Mouse (Mus musculus): ENCODE data around the gene Irf2bpl. TPM values are rescaled to one million over a fixed set of nuclear protein-coding genes. Genes with fewer than 3 reads are reported as not detected.
A peak's percentile ranks its signal among the peaks of the same experiment; 100 is the strongest.

The Irf2bpl gene
- total and polyA plus RNA-seq, 3 experiments = 7.0 to 19.6 (median 12.1) TPM

- Histone ChIP-seq H3K9me3 (replicated peaks; ENCODE audit: low read length) (peaks cover 18% of the 10 kb centered on the region), H3K4me3 (replicated peaks in 1 of 3; ENCODE audit: low read depth in 2 of 3, low read length in 2 of 3, poor library complexity in 1 of 3) (no peak overlapping the region), H3K4me1 (ENCODE audit: control insufficient read depth in 1 of 2, insufficient read depth in 2 of 2) (peaks cover 0 to 5% of the 10 kb centered on the region in 2 experiments; a peak in 1 of 4 replicates), H3K4me2 (ENCODE audit: insufficient read depth, low read depth, poor library complexity, severe bottlenecking) (no peak overlapping the region), H3K27me3 (replicated peaks) (no peaks in the 10 kb centered on the region), H3K36me3 (replicated peaks in 1 of 2; ENCODE audit: control insufficient read depth in 1 of 2, insufficient read depth in 1 of 2, low read length in 1 of 2) (no peaks in the 10 kb centered on the region), H3K27ac (ENCODE audit: insufficient read depth, low read depth) (no peak overlapping the region), H3K79me2 (replicated peaks; ENCODE audit: control insufficient read depth, extremely low read depth, insufficient read depth, poor library complexity, severe bottlenecking) (no peaks in the 10 kb centered on the region), H3K9ac (ENCODE audit: insufficient read depth, low read depth) (no peak overlapping the region)
- dilution Hi-C loops (cut with MboI; ENCODE audit: extremely low pct_ligation_motif_present, extremely low pct_unique_long_range_greater_than_20kb, low sequenced_read_pairs) = no loop called here
- in situ Hi-C loops (cut with MboI; ENCODE audit: low pct_ligation_motif_present, low pct_unique_long_range_greater_than_20kb, low sequenced_read_pairs) = loop anchor here (10.0 kb wide), 1 partner anchor 157 kb away; no protein-coding TSS in a partner anchor
- no peak for DNase-seq (ENCODE audit: extremely low read depth)
- TF ChIP-seq NRF1 (IDR thresholded peaks at IDR 0.05; ENCODE audit: low read depth, low read length) (no peak), SMC3 (IDR thresholded peaks at IDR 0.05; ENCODE audit: low read depth, low read length) (no peak)
Measured at GRCm38 (mm10) chr12:86931919-86932574, 47.4 kb upstream of the Irf2bpl start.

GRCm38 (mm10) chr12:86930934-86931729, 46.5 kb upstream of the Irf2bpl start:
- Histone ChIP-seq H3K27ac (ENCODE audit: insufficient read depth, low read depth) (no peak overlapping the region), H3K4me2 (ENCODE audit: insufficient read depth, low read depth, poor library complexity, severe bottlenecking) (no peak overlapping the region)

GRCm38 (mm10) chr12:86923837-86924236, 39.2 kb upstream of the Irf2bpl start:
- no peaks in the 10 kb centered on the region for H3K79me2 ChIP-seq (replicated peaks; ENCODE audit: control insufficient read depth, extremely low read depth, insufficient read depth, poor library complexity, severe bottlenecking)
- in situ Hi-C loops (cut with MboI; ENCODE audit: low pct_ligation_motif_present, low pct_unique_long_range_greater_than_20kb, low sequenced_read_pairs) (no loop called here), dilution Hi-C loops (cut with MboI; ENCODE audit: extremely low pct_ligation_motif_present, extremely low pct_unique_long_range_greater_than_20kb, low sequenced_read_pairs) (no loop called here)
- H3K4me2 ChIP-seq (ENCODE audit: insufficient read depth, low read depth, poor library complexity, severe bottlenecking) = no peak overlapping the region
- DNase-seq (ENCODE audit: extremely low read depth) = peak; percentile 84
- H3K36me3 ChIP-seq (replicated peaks in 1 of 2; ENCODE audit: control insufficient read depth in 1 of 2, insufficient read depth in 1 of 2, low read length in 1 of 2) = no peaks in the 10 kb centered on the region
- H3K9me3 ChIP-seq (replicated peaks; ENCODE audit: low read length) = peaks cover 10% of the 10 kb centered on the region
- no peaks in the 10 kb centered on the region for H3K27me3 ChIP-seq (replicated peaks)
- H3K27ac ChIP-seq (ENCODE audit: insufficient read depth, low read depth) = no peak overlapping the region
- no peak overlapping the region for H3K9ac ChIP-seq (ENCODE audit: insufficient read depth, low read depth)
- no peak overlapping the region for H3K4me3 ChIP-seq (replicated peaks in 1 of 3; ENCODE audit: low read depth in 2 of 3, low read length in 2 of 3, poor library complexity in 1 of 3)
- TF ChIP-seq SMC3 (IDR thresholded peaks at IDR 0.05; ENCODE audit: low read depth, low read length) (peak; percentile 99), MEF2A (IDR thresholded peaks at IDR 0.05; ENCODE audit: borderline replicate concordance, low read depth, low read length) (peak; percentile 47; the same call in 1 of the 2 replicates), NRF1 (IDR thresholded peaks at IDR 0.05; ENCODE audit: low read depth, low read length) (peak; percentile 37; the same call in 1 of the 2 replicates), SIN3A (IDR thresholded peaks at IDR 0.05; ENCODE audit: low read length) (peak; percentile 58; the same call in 1 of the 2 replicates), JUND (conservative IDR thresholded peaks at IDR 0.05; ENCODE audit: low read depth, low read length) (peak; percentile 33; the same call in 1 of the 2 replicates), ZC3H11A (IDR thresholded peaks at IDR 0.05; ENCODE audit: low read depth, low read length) (peak; percentile 98), ZKSCAN1 (IDR thresholded peaks at IDR 0.05; ENCODE audit: borderline replicate concordance, low read depth, low read length) (no peak), MYC (IDR thresholded peaks at IDR 0.05; ENCODE audit: low read depth, low read length) (0 out of 2 replicates have a peak, but pooled peaks have one; percentile 52), KAT2A (IDR thresholded peaks at IDR 0.05; ENCODE audit: insufficient replicate concordance, low read length) (no peak), NELFE (IDR thresholded peaks at IDR 0.05; ENCODE audit: low read depth, low read length) (peak; percentile 52; the same call in 1 of the 2 replicates), MAX (IDR thresholded peaks at IDR 0.05; ENCODE audit: low read length) (0 out of 2 replicates have a peak, but pooled peaks have one; percentile 35), IRF4 (IDR thresholded peaks at IDR 0.05; ENCODE audit: low read depth, low read length) (0 out of 2 replicates have a peak, but pooled peaks have one; percentile 31), CTCF (conservative IDR thresholded peaks at IDR 0.05 in 1 of 2, IDR thresholded peaks at IDR 0.05 in 1 of 2; ENCODE audit: low read depth in 2 of 2, low read length in 2 of 2) (peak; percentile 96 to 98), ELF1 (IDR thresholded peaks at IDR 0.05; ENCODE audit: low read depth, low read length) (no peak)
- 0 out of 4 replicates have a peak, but pooled peaks cover 0 to 4% of the 10 kb centered on the region in 2 experiments for H3K4me1 ChIP-seq (ENCODE audit: control insufficient read depth in 1 of 2, insufficient read depth in 2 of 2)

More at GRCm38 (mm10) chr12:86930934-86931729, 46.5 kb upstream of the Irf2bpl start:
- Histone ChIP-seq H3K36me3 (replicated peaks in 1 of 2; ENCODE audit: control insufficient read depth in 1 of 2, insufficient read depth in 1 of 2, low read length in 1 of 2) (no peaks in the 10 kb centered on the region), H3K4me1 (ENCODE audit: control insufficient read depth in 1 of 2, insufficient read depth in 2 of 2) (0 out of 4 replicates have a peak, but pooled peaks cover 0 to 3% of the 10 kb centered on the region in 2 experiments), H3K27me3 (replicated peaks) (no peaks in the 10 kb centered on the region), H3K9ac (ENCODE audit: insufficient read depth, low read depth) (no peak overlapping the region), H3K4me3 (replicated peaks in 1 of 3; ENCODE audit: low read depth in 2 of 3, low read length in 2 of 3, poor library complexity in 1 of 3) (no peak overlapping the region), H3K79me2 (replicated peaks; ENCODE audit: control insufficient read depth, extremely low read depth, insufficient read depth, poor library complexity, severe bottlenecking) (no peaks in the 10 kb centered on the region), H3K9me3 (replicated peaks; ENCODE audit: low read length) (peaks cover 18% of the 10 kb centered on the region)
- dilution Hi-C loops (cut with MboI; ENCODE audit: extremely low pct_ligation_motif_present, extremely low pct_unique_long_range_greater_than_20kb, low sequenced_read_pairs) = no loop called here
- no peak for DNase-seq (ENCODE audit: extremely low read depth)
- TF ChIP-seq E2F4 (IDR thresholded peaks at IDR 0.05; ENCODE audit: insufficient replicate concordance, low read depth, low read length) (no peak), PAX5 (IDR thresholded peaks at IDR 0.05; ENCODE audit: low read length) (no peak), TCF12 (IDR thresholded peaks at IDR 0.05; ENCODE audit: low read depth, low read length) (no peak), KAT2A (IDR thresholded peaks at IDR 0.05; ENCODE audit: insufficient replicate concordance, low read length) (no peak), RCOR1 (conservative IDR thresholded peaks at IDR 0.05; ENCODE audit: low read depth, low read length) (no peak), ZNF384 (IDR thresholded peaks at IDR 0.05; ENCODE audit: low read depth, low read length) (no peak), MYC (IDR thresholded peaks at IDR 0.05; ENCODE audit: low read depth, low read length) (no peak), ZC3H11A (IDR thresholded peaks at IDR 0.05; ENCODE audit: low read depth, low read length) (no peak), MAX (IDR thresholded peaks at IDR 0.05; ENCODE audit: low read length) (no peak), EP300 (IDR thresholded peaks at IDR 0.05; ENCODE audit: low read length) (no peak), ZMIZ1 (IDR thresholded peaks at IDR 0.05; ENCODE audit: low read depth, low read length) (no peak), SIN3A (IDR thresholded peaks at IDR 0.05; ENCODE audit: low read length) (no peak), NRF1 (IDR thresholded peaks at IDR 0.05; ENCODE audit: low read depth, low read length) (no peak), POLR2AphosphoS2 (IDR thresholded peaks at IDR 0.05; ENCODE audit: low read depth, low read length) (no peak), USF1 (IDR thresholded peaks at IDR 0.05; ENCODE audit: low read depth, low read length) (no peak), ZKSCAN1 (IDR thresholded peaks at IDR 0.05; ENCODE audit: borderline replicate concordance, low read depth, low read length) (no peak), CTCF (conservative IDR thresholded peaks at IDR 0.05 in 1 of 2, IDR thresholded peaks at IDR 0.05 in 1 of 2; ENCODE audit: low read depth in 2 of 2, low read length in 2 of 2) (no peak), GABPA (IDR thresholded peaks at IDR 0.05; ENCODE audit: insufficient replicate concordance, low read depth, low read length) (no peak)
- in situ Hi-C loops (cut with MboI; ENCODE audit: low pct_ligation_motif_present, low pct_unique_long_range_greater_than_20kb, low sequenced_read_pairs) = loop anchor here (10.0 kb wide), 1 partner anchor 156 kb away; no protein-coding TSS in a partner anchor

Data from CH12.LX (cell line).